Mouse (Mus musculus): ENCODE results near the gene Krt80.

The Krt80 gene

DNA sequence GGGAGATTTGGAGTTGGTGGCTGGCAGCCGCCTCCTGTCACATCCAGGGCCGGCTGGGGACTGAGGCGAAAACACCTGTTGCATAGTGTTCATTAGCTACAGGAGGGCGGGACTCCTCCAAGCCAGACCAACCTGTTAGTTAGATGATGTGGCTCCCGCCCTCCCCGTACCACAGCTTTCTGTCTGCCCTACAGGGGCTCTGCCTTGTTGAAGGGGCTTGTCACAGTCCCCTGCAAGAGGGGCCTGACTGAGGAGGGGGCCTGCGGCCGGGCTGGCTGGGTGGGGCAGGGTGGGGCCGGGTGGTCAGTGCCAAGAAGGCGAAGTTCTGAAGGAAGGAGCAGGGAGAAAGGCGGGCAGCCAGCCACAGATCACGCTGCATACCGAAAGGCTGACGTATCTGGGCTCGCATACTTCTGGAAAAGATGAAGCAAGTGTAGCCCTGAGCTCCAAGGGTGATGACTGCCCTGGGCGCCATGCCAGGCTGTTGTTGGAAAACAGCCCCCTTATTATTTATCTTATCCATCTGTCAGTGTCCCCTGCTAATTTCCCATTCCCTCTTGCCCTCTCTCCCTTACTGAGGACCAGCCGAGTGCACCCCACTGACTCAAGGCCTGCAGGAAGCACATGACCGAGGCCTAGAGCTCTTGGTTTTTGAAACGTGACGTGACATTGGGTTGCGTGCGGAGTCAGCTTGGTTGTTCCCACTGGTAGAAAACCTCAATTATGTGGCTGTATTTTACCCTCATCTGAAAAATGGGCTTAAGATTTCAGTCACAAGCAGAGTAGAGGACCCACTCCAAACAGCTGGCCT lies at the start of gene Krt80:
Gene Krt80 (minus strand): TSS at position 62 of the 811 bp plus-strand sequence.
- DNase-seq (ENCODE audit: low spot score in 2 of 2): no peak

DNA sequence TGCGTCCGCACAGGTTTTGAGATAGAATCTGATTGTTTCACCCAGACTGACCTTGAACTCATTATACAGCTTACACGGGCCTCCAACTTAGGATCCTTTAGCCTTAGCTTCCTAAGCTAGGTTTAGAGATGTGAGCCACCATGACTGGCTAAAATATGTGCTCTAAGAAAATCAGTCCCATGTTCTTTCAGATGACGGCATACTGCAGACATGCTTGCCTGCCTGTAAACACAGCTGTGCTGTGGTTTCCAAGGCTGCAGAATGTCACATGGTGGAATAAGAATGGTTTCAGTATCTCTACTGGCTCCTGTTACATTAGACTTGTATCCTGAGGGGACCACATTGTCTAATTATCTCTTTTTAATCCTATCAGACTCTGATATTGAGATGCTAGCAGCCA lies 49.0 kb upstream of the Krt80 start:
- no peak for DNase-seq (ENCODE audit: low spot score in 2 of 2)

DNA sequence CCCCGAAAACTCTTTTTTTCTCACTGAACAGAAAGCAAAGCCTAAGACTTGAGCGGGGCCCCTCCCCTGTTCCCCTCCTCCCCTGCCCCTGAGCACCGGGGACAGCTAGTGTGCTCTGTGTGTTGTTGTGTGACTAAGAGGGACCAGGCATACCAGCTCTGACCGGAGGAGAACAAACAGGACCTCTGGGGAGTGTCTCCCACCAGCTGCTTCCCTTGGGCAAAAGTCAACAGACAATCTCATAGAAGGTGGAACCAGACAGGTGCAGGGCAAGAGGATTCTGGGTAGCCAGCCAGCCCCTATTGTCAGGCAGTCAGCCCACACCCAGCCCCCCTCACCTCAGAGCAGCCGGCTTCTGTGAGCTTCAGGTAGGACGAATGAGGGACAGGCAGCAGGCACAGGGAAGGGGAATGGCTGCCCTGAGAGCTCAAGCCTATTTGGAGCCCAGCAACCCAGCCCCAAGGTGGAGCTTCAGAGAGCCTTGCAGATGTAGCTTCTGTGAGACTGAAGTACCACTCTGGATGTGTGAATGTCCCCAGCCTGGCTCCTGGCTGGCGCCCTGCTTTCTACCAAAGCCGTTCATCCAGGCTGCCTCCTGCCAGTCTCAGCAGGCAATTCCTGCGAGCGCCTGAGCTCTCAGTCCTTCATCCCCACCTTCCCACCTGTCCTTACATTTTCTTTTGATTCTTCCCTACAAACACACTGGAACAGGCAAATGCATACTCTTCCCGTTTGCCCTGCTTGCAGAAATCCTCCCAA lies 45.0 kb upstream of the Krt80 start:
- no peak for DNase-seq (ENCODE audit: low spot score in 2 of 2)

- no peak for DNase-seq (ENCODE audit: low spot score in 2 of 2)
Measured at GRCm38 (mm10) chr15:101413916-101414635, 44.1 kb upstream of the Krt80 start.

DNA sequence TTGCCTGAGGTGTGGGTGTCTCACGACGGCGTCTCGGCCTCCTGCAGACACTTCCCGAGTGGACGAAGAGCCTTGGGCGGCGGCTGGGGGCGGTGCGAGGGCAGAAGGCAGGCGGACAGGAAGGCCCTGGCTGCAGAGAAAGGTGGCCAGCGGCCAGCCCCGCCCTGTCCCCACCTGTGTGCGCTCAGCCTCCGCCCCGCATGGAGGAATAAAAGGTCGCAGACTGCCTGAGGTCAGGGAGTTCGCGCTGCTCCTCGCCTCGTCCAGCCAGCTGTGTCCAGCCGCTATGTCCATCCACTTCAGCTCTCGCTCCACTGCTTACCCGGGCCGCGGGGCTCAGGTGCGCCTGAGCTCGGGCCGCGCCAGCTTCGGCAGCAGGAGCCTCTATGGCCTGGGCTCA lies 42.2 kb upstream of the Krt80 start:
- no peak for DNase-seq (ENCODE audit: low spot score in 2 of 2)

GRCm38 (mm10) chr15:101410775-101411174 lies 40.8 kb upstream of the Krt80 start, which contains the start of gene Krt7:
TSS of gene Krt7 (plus strand) at chr15:101411043.
- no peak for DNase-seq (ENCODE audit: low spot score in 2 of 2)

DNA sequence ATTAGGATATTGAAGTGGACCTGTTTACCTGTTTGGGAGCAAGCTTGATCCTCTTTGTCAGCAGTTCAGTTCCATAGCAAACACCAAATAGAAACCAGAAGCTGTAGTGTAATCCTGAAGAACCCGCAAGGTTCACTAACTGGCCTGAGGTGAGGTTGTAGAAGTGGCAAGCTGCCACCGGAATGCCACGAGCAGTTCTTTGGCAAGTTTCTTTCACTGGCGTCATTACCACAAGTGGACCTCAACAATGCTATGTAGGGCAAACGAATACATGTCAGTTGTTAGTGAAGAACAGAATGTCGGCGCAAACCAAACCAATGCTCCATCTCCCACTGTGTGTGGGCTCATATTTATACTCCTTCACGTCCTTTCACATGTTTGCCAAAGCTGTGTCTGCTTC lies 28.3 kb upstream of the Krt80 start:
- no peak for DNase-seq (ENCODE audit: low spot score in 2 of 2)

GRCm38 (mm10) chr15:101397683-101398082 lies 27.7 kb upstream of the Krt80 start:
- DNase-seq (ENCODE audit: low spot score in 2 of 2): no peak

DNA sequence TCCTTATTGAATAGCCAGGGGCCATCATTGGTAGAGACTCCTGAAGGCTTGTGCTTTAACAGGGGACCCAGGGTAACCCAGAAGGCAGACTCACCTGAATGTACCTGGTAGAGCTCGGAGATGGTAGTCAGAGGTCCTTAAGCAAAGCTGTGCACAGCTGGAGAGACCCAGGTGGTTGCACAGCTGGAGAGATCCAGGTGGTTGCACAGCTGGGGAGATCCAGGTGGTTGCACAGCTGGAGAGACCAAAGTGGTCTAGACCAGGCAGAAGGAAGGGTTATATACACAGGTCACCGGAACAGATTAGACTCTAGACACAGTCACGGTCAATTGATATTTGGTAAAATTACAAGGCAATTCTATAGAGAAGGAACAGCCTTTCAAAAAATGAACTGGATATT lies 27.0 kb upstream of the Krt80 start:
- DNase-seq (ENCODE audit: low spot score in 2 of 2): no peak

DNA sequence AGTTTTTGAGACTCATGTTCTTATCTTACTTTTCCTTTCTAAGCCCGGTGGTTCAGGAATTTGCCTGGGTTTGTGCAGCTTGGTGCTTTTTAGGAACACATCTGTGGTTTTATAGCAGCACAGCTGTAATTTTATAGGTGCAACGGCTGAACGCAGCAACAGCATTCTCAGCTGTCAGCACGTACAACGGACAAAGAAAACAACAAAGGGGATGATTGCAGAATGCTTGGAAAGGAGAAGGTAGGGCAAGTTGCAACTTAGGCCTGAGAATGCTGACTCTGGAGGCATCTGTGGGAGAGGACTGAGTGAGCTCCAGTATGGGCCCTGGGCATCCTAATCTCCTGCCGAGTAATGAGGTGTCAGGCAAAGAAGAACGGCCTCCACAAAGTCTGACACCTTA lies 26.5 kb upstream of the Krt80 start:
- no peak for DNase-seq (ENCODE audit: low spot score in 2 of 2)

GRCm38 (mm10) chr15:101394908-101395307 lies 24.9 kb upstream of the Krt80 start:
- DNase-seq (ENCODE audit: low spot score in 2 of 2): no peak

- no peak for DNase-seq (ENCODE audit: low spot score in 2 of 2)
Measured at GRCm38 (mm10) chr15:101392251-101392650, 22.3 kb upstream of the Krt80 start.

GRCm38 (mm10) chr15:101390203-101390602 lies 20.2 kb upstream of the Krt80 start:
- DNase-seq (ENCODE audit: low spot score in 2 of 2): no peak

DNA sequence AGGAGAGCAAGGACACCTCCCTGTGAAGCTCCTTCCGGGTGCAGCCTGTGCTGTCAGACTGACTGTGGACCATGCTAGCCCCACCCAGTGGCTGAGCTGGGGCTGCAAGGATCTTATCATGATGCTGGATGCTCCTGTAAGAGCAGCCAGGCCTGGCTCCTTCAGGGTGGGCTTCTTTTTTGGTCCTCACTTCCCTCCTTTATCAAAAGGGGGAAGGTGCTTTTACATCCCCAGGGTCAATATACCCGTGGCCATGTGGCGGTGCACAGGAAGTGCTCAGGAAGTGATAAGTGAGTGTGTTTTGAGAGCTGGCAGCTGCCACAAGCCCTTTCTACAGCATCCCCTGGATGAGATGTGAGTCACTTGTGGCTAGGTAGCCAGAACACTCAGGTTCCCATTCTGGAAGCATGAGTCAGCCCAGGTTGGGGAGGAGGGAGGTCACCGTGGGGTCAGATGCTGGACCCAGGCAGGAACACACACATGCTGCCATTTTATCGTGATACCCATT lies 18.1 kb upstream of the Krt80 start:
- peak in 1 of 2 experiments; percentile 68 for DNase-seq (ENCODE audit: low spot score in 2 of 2)

DNA sequence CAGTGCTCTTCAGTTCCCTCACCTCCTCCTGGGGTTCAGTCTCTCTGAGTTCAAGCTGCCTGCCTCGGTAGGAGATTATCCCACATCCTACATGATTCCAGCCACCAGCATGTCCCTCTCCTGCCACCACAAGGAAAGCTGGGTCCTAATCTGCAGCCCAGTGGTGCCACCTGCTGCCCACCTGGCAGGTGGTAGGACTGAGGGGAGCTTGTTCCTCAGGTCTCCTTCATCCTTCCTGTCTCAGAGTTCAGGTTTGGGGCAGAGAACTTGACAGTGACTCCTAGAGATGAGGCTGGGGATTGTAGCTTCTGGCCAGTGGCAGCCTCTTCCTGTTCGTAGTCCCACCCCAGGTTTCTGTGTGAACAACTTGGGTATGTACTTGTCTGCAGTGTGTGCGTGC lies 17.2 kb upstream of the Krt80 start:
- DNase-seq (ENCODE audit: low spot score in 2 of 2): no peak

DNA sequence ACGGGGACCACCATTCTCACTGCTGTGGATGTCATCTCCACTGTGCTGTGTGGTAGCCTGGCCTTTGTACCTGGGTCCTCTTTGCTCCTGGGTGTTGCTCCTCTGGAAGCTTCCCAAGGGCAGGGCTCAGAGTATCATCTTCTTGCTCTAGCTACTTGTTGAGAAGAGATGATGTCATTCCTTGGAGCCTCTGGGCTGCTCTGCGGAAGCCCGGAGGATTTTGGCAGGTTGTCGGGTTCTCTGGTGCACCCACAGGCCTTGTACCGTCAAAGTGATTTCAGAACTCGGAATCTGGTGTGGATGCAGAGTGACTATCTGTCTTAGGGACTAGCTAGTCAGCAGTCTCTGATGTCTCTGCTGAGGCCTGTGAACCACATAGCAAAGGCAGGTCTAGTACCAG lies 15.1 kb upstream of the Krt80 start:
- no peak for DNase-seq (ENCODE audit: low spot score in 2 of 2)

- DNase-seq (ENCODE audit: low spot score in 2 of 2): no peak
Measured at GRCm38 (mm10) chr15:101384610-101385009, 14.6 kb upstream of the Krt80 start.

- no peak for DNase-seq (ENCODE audit: low spot score in 2 of 2)
Measured at GRCm38 (mm10) chr15:101382811-101383210, 12.8 kb upstream of the Krt80 start.

GRCm38 (mm10) chr15:101381758-101382157 lies 11.8 kb upstream of the Krt80 start:
- no peak for DNase-seq (ENCODE audit: low spot score in 2 of 2)

DNA sequence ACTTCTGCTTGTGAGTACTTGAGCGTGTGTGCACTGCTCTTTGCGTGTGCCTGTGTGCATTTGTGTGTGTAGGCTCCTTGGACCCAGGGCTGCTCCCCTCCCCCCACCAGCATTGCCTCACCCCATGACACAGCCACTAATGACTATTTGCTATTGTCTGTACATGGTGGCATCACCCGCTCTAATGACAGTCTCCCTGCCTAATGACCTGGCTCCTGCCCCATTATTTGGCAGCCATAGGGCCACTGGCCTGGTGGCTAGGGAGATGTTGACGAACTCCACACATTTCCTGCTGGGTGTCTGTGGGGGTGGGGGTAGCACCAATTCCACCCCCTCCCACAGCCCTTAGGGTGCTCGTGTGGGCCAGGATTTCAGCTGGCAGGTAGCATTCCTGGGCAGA lies 8.7 kb upstream of the Krt80 start:
- DNase-seq (ENCODE audit: low spot score in 2 of 2): no peak

- no peak for DNase-seq (ENCODE audit: low spot score in 2 of 2)
Measured at GRCm38 (mm10) chr15:101376776-101377061, 6.8 kb upstream of the Krt80 start.

DNA sequence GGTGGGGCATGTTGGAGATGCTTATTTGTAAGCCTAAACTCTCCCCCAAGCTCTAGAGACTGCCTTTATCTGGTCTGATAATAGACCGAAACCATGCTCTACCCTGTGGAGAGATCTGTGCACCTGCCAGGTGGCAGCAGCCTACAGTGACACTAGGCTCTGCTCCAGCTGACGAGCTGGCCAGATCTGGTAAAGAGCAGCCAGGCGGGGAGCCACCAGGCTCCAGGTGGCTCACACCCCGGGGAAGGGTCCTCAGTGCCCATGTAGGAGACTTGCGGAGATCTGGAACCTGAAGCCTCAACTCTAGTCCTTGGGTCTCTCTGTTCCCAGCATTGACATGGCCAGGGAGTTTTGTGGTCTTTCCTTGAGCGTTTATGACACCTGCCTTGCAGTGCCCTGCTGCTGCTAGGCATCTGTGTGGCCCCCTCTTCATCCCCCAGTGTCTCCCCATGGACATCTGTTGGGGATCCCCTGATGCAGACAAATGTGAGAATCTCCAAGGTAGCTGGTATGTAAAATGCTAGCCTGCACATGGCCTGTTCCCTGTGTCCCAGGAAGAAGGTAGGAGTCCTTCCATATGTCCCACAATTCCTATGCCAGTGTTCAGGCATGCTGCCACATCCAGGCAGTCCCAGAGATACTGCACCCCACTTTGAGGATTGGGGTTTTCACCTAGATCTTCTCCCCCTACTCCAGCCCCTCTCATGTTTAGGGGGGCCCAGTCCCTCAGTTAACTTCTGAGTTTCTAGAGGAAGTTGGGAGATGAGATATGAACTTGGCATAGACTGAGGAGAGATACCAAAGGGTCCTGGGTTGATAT lies 6.2 kb upstream of the Krt80 start:
- no peak for DNase-seq (ENCODE audit: low spot score in 2 of 2)
